Mouse (Mus musculus) liver, postnatal 0 days (tissue): Measurements from ENCODE around the gene Slc34a1.

Experiments used
- CTCF ChIP-seq: sonication (generic); IDR thresholded peaks from 2 replicates; pipeline ENCODE4 v1.5.1; 2016; ENCODE audit warnings: antibody characterized with exemption, low read depth
- EP300 ChIP-seq: IDR thresholded peaks from 2 replicates; pipeline ENCODE4 v1.6.1; 2016; ENCODE audit warnings: antibody characterized with exemption, low read depth, mild to moderate bottlenecking

GRCm38 (mm10) chr13:55361145-55361544 lies 36.8 kb upstream of the Slc34a1 start:
- TF ChIP-seq CTCF (no peak), EP300 (no peak)
